Mouse (Mus musculus): ENCODE results near the gene Ndufa10. TPM values are rescaled to one million over a fixed set of nuclear protein-coding genes. Genes with fewer than 3 reads are reported as not detected.

Ndufa10 gene
- polyA plus RNA-seq (2012; rRNA removed) = 47.4 and 57.1 TPM in 2 replicates

DNA sequence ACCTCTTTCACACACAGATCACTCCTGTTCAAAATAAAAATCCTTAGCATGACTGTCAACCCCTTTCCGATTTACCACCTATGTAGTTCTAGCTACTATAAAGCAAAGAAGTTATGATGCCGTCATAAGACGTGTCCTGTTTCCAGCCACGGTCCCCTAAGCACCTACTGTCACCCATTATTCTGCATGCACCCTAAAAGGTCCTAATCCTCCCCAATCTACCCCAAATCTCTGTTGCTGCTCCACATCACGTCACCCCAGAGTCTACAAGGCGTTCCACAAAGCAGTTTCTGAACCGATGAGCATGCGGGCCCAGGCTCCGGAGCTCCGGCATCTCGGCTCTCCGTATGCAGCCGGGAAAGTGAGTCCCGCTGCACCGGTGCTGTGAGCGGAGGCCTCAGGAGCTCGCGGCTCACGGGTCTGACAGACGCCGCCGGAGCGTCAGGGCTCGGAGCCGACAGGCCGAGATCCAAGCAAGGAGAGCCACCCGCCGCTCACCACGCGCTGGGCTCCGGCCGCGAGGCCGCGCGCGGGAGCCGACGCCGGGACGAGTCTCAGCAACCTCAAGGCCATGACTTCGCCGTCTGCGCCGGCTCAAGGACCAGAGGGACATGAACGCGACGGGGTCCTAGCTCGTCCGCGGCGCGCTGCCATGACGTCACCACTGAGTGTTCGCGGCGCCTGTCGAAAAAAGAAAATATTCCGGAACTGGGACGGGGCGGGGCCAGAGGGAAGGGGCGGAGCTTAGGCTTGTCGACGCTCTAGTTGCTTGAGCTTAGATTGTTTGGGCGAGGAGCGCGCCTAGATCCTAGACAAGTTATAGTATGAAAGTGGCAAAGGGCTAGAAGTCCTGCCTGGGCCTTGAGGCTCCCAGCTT, at the start of gene Ndufa10:
Gene Ndufa10 (minus strand): TSS at position 696 of the 877 bp plus-strand sequence.

DNA sequence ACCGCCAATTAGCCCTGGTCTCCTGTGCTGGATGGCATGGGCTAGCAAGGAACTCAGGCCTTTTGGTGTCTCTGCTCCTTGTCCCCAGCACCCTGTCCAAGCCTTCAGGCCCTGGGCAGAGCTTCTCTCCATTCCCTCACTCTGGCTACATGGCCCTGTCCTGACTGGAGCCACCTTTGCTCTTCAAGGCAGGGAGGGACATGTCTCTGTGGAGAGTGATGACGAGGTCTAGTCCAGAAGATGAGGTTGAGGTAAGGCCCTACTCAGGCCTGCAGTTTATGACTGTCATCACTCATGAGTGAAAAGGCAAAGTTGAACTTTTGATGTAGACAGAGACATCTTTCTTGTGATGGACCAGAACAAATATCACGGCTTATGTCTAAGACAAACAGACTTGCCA, 44.9 kb upstream of the Ndufa10 start, which contains the start of gene Olfr1414:
Gene Olfr1414 (minus strand): TSS at position 101 of the 400 bp plus-strand sequence.

DNA sequence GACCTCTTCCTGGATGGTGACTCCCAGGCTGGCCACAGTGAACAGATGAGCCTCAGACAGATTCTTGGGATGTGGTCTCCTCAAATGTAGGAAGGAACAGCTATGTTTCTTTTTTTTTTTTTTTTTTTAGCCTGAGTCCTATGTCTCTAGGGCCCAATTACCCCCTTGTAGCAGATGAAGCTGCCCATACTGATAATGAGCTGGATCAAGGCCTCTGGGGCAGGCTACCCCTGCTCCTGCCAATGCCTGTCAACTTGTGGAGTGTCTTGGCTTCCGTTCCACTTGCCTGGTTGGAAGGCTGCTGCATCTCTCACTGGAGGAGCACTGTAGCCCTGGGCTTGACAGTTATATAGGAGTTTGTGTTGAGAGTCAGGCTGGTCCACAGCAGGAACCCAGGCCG, 22.3 kb upstream of the Ndufa10 start, which contains the start of gene Olfr1415:
Gene Olfr1415 (minus strand): TSS at position 101 of the 400 bp plus-strand sequence.

DNA sequence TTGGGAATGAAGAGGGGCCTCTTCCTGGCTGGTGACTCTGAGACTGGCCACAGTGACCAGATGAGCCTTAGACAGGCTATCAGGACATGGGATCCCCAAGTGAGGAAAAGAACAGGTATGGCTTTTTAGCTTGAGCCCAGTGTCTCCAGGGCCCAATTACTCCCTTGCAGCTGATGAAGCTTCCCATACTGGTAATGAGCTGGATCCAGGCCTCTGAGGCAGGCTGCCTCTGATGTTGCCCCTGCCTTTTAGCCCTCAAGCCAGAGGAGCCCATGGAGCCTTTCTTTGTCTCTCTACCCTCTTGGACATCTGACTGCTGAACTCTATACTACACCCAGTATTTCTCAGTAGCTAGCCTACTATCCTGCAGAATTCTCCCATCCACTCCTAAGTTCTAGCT, 11.4 kb upstream of the Ndufa10 start, which contains the start of gene Olfr1416:
Gene Olfr1416 (minus strand): TSS at position 101 of the 400 bp plus-strand sequence.

Other genes starting within 250 kb of the Ndufa10 start
- gene Olfr1416, start 11.3 kb upstream of the Ndufa10 start, polyA plus RNA-seq (2012; rRNA removed) = not detected in 2 replicates
- not detected in 2 replicates for gene Olfr1415, start 22.2 kb upstream of the Ndufa10 start, polyA plus RNA-seq (2012; rRNA removed)
- not detected in 2 replicates for gene Olfr1414, start 44.8 kb upstream of the Ndufa10 start, polyA plus RNA-seq (2012; rRNA removed)
- not detected in 2 replicates for gene Olfr1413, start 97.5 kb upstream of the Ndufa10 start, polyA plus RNA-seq (2012; rRNA removed)
- gene Olfr1412, start 111.9 kb upstream of the Ndufa10 start, polyA plus RNA-seq (2012; rRNA removed) = not detected in 2 replicates
- not detected in 2 replicates for gene Olfr1411, start 120.6 kb upstream of the Ndufa10 start, polyA plus RNA-seq (2012; rRNA removed)
- gene Olfr1410, start 131.9 kb upstream of the Ndufa10 start, polyA plus RNA-seq (2012; rRNA removed) = not detected in 2 replicates
- gene Olfr12, start 143.9 kb upstream of the Ndufa10 start, polyA plus RNA-seq (2012; rRNA removed) = not detected in 2 replicates
- 33.6 and 35.5 TPM in 2 replicates for gene Cops9, start 168.1 kb upstream of the Ndufa10 start, polyA plus RNA-seq (2012; rRNA removed)
- not detected in 2 replicates for gene Otos, start 175.0 kb upstream of the Ndufa10 start, polyA plus RNA-seq (2012; rRNA removed)

Data from stomach, adult 2 months (tissue).